23 mouse cellular contexts compared by ENCODE assay signal in genomic region chr16:57318637-57319125, GRCm38 (mm10). TPM values are rescaled to one million over a fixed set of nuclear protein-coding genes. Genes with fewer than 3 reads are reported as not detected.
DNase-seq lines count a peak whose midpoint lies in the region; ATAC-seq and TF ChIP-seq lines count a peak whose summit lies in the region.
"Had no signal": no experiment of that assay in that cellular context is flagged by ENCODE, and none has a peak within 500 bp of the region (broad histone marks: within the 10 kb centered on the region; RNA-seq: fewer than 3 reads in every experiment).

No protein-coding gene starts in this region.

- H3K27me3 ChIP-seq in kidney, adult 2 months (replicated peaks; ENCODE audit: control insufficient read depth, insufficient read depth, low read length) = no peaks in the 10 kb centered on the region
- H3K27me3 ChIP-seq in limb, embryonic 13.5 days = no peaks in the 10 kb centered on the region
- H3K27me3 ChIP-seq in limb, embryonic 10.5 days (ENCODE audit: low read depth, poor library complexity, severe bottlenecking) = no peaks in the 10 kb centered on the region
- H3K27me3 ChIP-seq in stomach, embryonic 16.5 days (ENCODE audit: control insufficient read depth, insufficient read depth, low read length) = no peaks in the 10 kb centered on the region
- H3K27me3 ChIP-seq: forebrain, embryonic 12.5 days; midbrain, embryonic 15.5 days; neural tube, embryonic 15.5 days; Patski had no signal

- no peak overlapping the region for H3K4me3 ChIP-seq in kidney, adult 2 months (ENCODE audit: insufficient read depth, low read depth, low read length)
- H3K4me3 ChIP-seq in limb, embryonic 13.5 days = no peak overlapping the region
- no peak overlapping the region for H3K4me3 ChIP-seq in limb, embryonic 10.5 days
- no peak overlapping the region for H3K4me3 ChIP-seq in embryonic fibroblast, embryonic 13.5 days (ENCODE audit: insufficient read depth, low read length)
- no peak overlapping the region for H3K4me3 ChIP-seq in stomach, embryonic 16.5 days (replicated peaks; ENCODE audit: low read length)
- H3K4me3 ChIP-seq: forebrain, embryonic 12.5 days; midbrain, embryonic 15.5 days; myocyte; neural tube, embryonic 15.5 days had no signal

- DNase-seq in kidney, adult 2 months = peak; percentile 73
- DNase-seq in kidney, postnatal 10 days = no peak
- no peak for DNase-seq in limb, embryonic 10.5 days (ENCODE audit: low spot score)
- DNase-seq in cerebellum, postnatal 4 days (ENCODE audit: low spot score in 2 of 2) = no peak
- DNase-seq: adrenal gland, postnatal 25 days; cerebellum, adult 11 months; cerebellum, postnatal 14 days; gastrocnemius, postnatal 14 days; layer of hippocampus, postnatal 36 days; liver; thymus, postnatal 36 days had no signal

- H3K27ac ChIP-seq in kidney, adult 2 months (ENCODE audit: insufficient read depth, low read depth, low read length) = peak overlapping the region; percentile 62; the same call in 1 of the 2 replicates
- 0 out of 2 replicates have a peak overlapping the region, but pooled peaks have one; percentile 28 for H3K27ac ChIP-seq in limb, embryonic 13.5 days
- H3K27ac ChIP-seq in limb, embryonic 10.5 days = no peak overlapping the region
- H3K27ac ChIP-seq in embryonic fibroblast, embryonic 13.5 days (ENCODE audit: insufficient read depth, low read length) = peak overlapping the region; percentile 28; the same call in 1 of the 2 replicates
- no peak overlapping the region; the same call in 1 of the 2 replicates for H3K27ac ChIP-seq in stomach, embryonic 16.5 days (ENCODE audit: low read length)
- H3K27ac ChIP-seq: forebrain, embryonic 12.5 days; hindbrain, postnatal 0 days; midbrain, embryonic 15.5 days; neural tube, embryonic 15.5 days had no signal

- H3K36me3 ChIP-seq in kidney, adult 2 months (ENCODE audit: control insufficient read depth, insufficient read depth, low read length) = no peaks in the 10 kb centered on the region
- no peaks in the 10 kb centered on the region for H3K36me3 ChIP-seq in limb, embryonic 13.5 days
- peaks cover 11% of the 10 kb centered on the region for H3K36me3 ChIP-seq in limb, embryonic 10.5 days
- no peaks in the 10 kb centered on the region for H3K36me3 ChIP-seq in stomach, embryonic 16.5 days (ENCODE audit: control insufficient read depth, insufficient read depth, low read length)
- H3K36me3 ChIP-seq: forebrain, embryonic 12.5 days; midbrain, embryonic 15.5 days; neural tube, embryonic 15.5 days had no signal

- no peak for TF ChIP-seq CTCF in kidney, adult 2 months (conservative IDR thresholded peaks at IDR 0.05; ENCODE audit: insufficient read depth, insufficient read length, low read depth, low read length)
- no peak for TF ChIP-seq CTCF in embryonic fibroblast, embryonic 13.5 days (IDR thresholded peaks at IDR 0.05; ENCODE audit: borderline replicate concordance, insufficient read depth, low read length)

- H3K9ac ChIP-seq in limb, embryonic 13.5 days = no peak overlapping the region
- H3K9ac ChIP-seq in stomach, embryonic 16.5 days (ENCODE audit: low read length) = no peak overlapping the region
- H3K9ac ChIP-seq: forebrain, embryonic 12.5 days; midbrain, embryonic 15.5 days; neural tube, embryonic 15.5 days had no signal

- H3K9me3 ChIP-seq in limb, embryonic 13.5 days = peaks cover 9% of the 10 kb centered on the region; the same call in 1 of the 2 replicates
- H3K9me3 ChIP-seq in limb, embryonic 10.5 days (replicated peaks) = peaks cover 2% of the 10 kb centered on the region; the same call in 1 of the 2 replicates
- no peaks in the 10 kb centered on the region for H3K9me3 ChIP-seq in stomach, embryonic 16.5 days (replicated peaks; ENCODE audit: control insufficient read depth, low read length)
- H3K9me3 ChIP-seq: forebrain, embryonic 12.5 days; midbrain, embryonic 15.5 days; neural tube, embryonic 15.5 days had no signal

- no peak for TF ChIP-seq POLR2A in kidney, adult 2 months (IDR thresholded peaks at IDR 0.05; ENCODE audit: low read depth, low read length)
- TF ChIP-seq POLR2A in embryonic fibroblast, embryonic 13.5 days (IDR thresholded peaks at IDR 0.05; ENCODE audit: low read depth, low read length) = no peak

- 54% methylated on average over 8 of the region's 8 CpGs for WGBS in kidney, adult 2 months
- 77% methylated on average over 8 of the region's 8 CpGs for WGBS in limb, embryonic 13.5 days
- WGBS in limb, embryonic 10.5 days = 76% methylated on average over 8 of the region's 8 CpGs
- WGBS in stomach, embryonic 16.5 days = 63% methylated on average over 8 of the region's 8 CpGs

- no peak for ATAC-seq in limb, embryonic 13.5 days (ENCODE audit: low FRiP score, low read depth)
- peak; percentile 17; the same call in 1 of the 2 replicates for ATAC-seq in stomach, embryonic 16.5 days (ENCODE audit: insufficient read depth, low FRiP score)
- ATAC-seq: hindbrain, postnatal 0 days; Patski had no signal

- H3K4me2 ChIP-seq in limb, embryonic 13.5 days (replicated peaks) = no peak overlapping the region
- H3K4me2 ChIP-seq in stomach, embryonic 16.5 days (ENCODE audit: low read depth, low read length) = no peak overlapping the region
- H3K4me2 ChIP-seq: forebrain, embryonic 12.5 days; midbrain, embryonic 15.5 days; neural tube, embryonic 15.5 days had no signal

- H3K4me1 ChIP-seq in kidney, adult 2 months (ENCODE audit: control insufficient read depth, insufficient read depth, low read length) = peaks cover 3% of the 10 kb centered on the region; the same call in 1 of the 2 replicates
- H3K4me1 ChIP-seq in limb, embryonic 13.5 days = peaks cover 18% of the 10 kb centered on the region
- H3K4me1 ChIP-seq in limb, embryonic 10.5 days = peaks cover 24% of the 10 kb centered on the region
- peaks cover 1% of the 10 kb centered on the region; the same call in 1 of the 2 replicates for H3K4me1 ChIP-seq in embryonic fibroblast, embryonic 13.5 days (ENCODE audit: control insufficient read depth, insufficient read depth, low read length)
- peaks cover 9% of the 10 kb centered on the region; the same call in 1 of the 2 replicates for H3K4me1 ChIP-seq in stomach, embryonic 16.5 days (ENCODE audit: control insufficient read depth, insufficient read depth, low read length)
- H3K4me1 ChIP-seq: midbrain, embryonic 15.5 days; neural tube, embryonic 15.5 days had no signal

RNA-seq across cellular contexts. Expression of gene Tmem30c, which starts 26.0 kb away (rescaled TPM):
- not detected in 2 replicates for polyA plus RNA-seq in kidney, adult 2 months (2012; rRNA removed)
- 0.11 and 0.17 TPM in 2 replicates for polyA plus RNA-seq in limb, embryonic 13.5 days (2015; fragmentation: Nextera tagmentation; extraction: Ambion mirVana)
- polyA plus RNA-seq in limb, embryonic 10.5 days (2016; fragmentation: Nextera tagmentation; extraction: Ambion mirVana) = 0.10 and 0.19 TPM in 2 replicates
- 0.13 and 0.19 TPM in 2 replicates for polyA plus RNA-seq in embryonic fibroblast, embryonic 13.5 days (2011; ENCODE audit: insufficient read length, low read depth, missing spikeins)
- polyA plus RNA-seq in stomach, embryonic 16.5 days (2015; fragmentation: Nextera tagmentation; extraction: Ambion mirVana) = 0.08 TPM in 1 of 2 replicates, not detected in the other
- polyA plus RNA-seq: activated CD4-positive, CD25-positive, alpha-beta regulatory T cell, adult 4 months; heart, embryonic 16.5 days; liver, embryonic 16.5 days; myocyte; Patski had no signal

RNA-seq across cellular contexts. Expression of gene Filip1l, which starts 34.2 kb away (rescaled TPM):
- 4.9 and 6.9 TPM in 2 replicates for polyA plus RNA-seq in kidney, adult 2 months (2012; rRNA removed)
- polyA plus RNA-seq in limb, embryonic 13.5 days (2015; fragmentation: Nextera tagmentation; extraction: Ambion mirVana) = 31.5 and 37.3 TPM in 2 replicates
- 10.7 and 14.4 TPM in 2 replicates for polyA plus RNA-seq in limb, embryonic 10.5 days (2016; fragmentation: Nextera tagmentation; extraction: Ambion mirVana)
- 138 and 223 TPM in 2 replicates for polyA plus RNA-seq in embryonic fibroblast, embryonic 13.5 days (2011; ENCODE audit: insufficient read length, low read depth, missing spikeins)
- polyA plus RNA-seq in stomach, embryonic 16.5 days (2015; fragmentation: Nextera tagmentation; extraction: Ambion mirVana) = 56.2 and 60.3 TPM in 2 replicates

Comparison
In these comparisons a context has a peak if more than half of its experiments do, and no peak if none do; other contexts are left out.
1. H3K27ac ChIP-seq: peak in kidney, adult 2 months (single experiment), limb, embryonic 13.5 days (single experiment) and embryonic fibroblast, embryonic 13.5 days (single experiment); none in limb, embryonic 10.5 days (single experiment) and stomach, embryonic 16.5 days (single experiment).